Mouse (Mus musculus) central nervous system, embryonic 14 days (tissue): Measurements from ENCODE around the gene Gm21953. TPM values are rescaled to one million over a fixed set of nuclear protein-coding genes. Genes with fewer than 3 reads are reported as not detected.

Source experiments
- polyA plus RNA-seq: library from polyadenylated mRNA; depleted of rRNA; stranded (reverse); fragments of >200 nt; gene quantifications from 2 replicates; pipeline ENCODE4 v1.2.3, GENCODE M21; 2012; rRNA removed

Gene Gm21953
- not detected in 2 replicates for polyA plus RNA-seq

DNA sequence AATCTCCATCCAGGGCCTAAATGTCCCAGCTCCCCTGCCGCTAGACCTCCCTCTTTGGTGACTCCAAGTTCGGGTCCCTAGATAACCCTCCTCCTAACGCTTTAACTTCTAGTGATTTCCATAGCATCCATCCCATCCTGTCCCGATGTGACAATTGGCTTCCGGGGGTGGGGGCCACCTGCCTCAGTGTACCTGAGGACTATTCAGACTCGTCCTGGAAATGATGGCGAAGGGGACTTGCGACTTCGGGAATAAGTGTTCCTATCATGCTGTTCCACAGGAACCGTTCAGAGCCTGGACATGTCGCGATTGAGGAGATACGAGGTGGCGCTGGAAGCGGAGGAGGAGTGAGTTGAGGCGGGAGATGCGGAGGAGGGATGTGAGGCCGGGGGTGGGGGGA, at the start of gene Gm21953:
Gm21953 (plus strand) TSS at position 301 of the 400 bp plus-strand sequence.

GRCm38 (mm10) chr4:42255467-42255866, 38.6 kb upstream of the Gm21953 start, which contains the start of gene Ccl21b:
Gene Ccl21b, plus strand, starts transcription at chr4:42255767.

GRCm38 (mm10) chr4:42318034-42318433, 24.0 kb downstream of the Gm21953 start, which contains the start of gene Fam205a3:
Gene Fam205a3, plus strand, starts transcription at chr4:42318334.

Other genes with a start within 250 kb of the Gm21953 start
- not detected in 2 replicates for gene Gm3893, start 203.1 kb upstream of the Gm21953 start, polyA plus RNA-seq
- gene Gm13304, start 179.4 kb upstream of the Gm21953 start, polyA plus RNA-seq: not detected in 2 replicates
- gene Gm13306, start 140.8 kb upstream of the Gm21953 start, polyA plus RNA-seq: 0.48 and 0.69 TPM in 2 replicates
- gene Gm13305, start 125.7 kb upstream of the Gm21953 start, polyA plus RNA-seq: 0.16 TPM in 1 of 2 replicates, not detected in the other
- not detected in 2 replicates for gene Gm10600, start 53.6 kb upstream of the Gm21953 start, polyA plus RNA-seq
- not detected in 2 replicates for gene Ccl21b, start 38.5 kb upstream of the Gm21953 start, polyA plus RNA-seq
- gene Fam205a3, start 24.1 kb downstream of the Gm21953 start, polyA plus RNA-seq: not detected in 2 replicates
- not detected in 2 replicates for gene Gm21586, start 145.1 kb downstream of the Gm21953 start, polyA plus RNA-seq
- gene Gm2163, start 172.5 kb downstream of the Gm21953 start, polyA plus RNA-seq: 0.38 and 0.56 TPM in 2 replicates
- not detected in 2 replicates for gene Fam205a2, start 233.9 kb downstream of the Gm21953 start, polyA plus RNA-seq